Mouse (Mus musculus): Measurements from ENCODE around the gene Fggy. TPM values are rescaled to one million over a fixed set of nuclear protein-coding genes. Genes with fewer than 3 reads are reported as not detected.

Gene Fggy
- polyA plus RNA-seq, 2 experiments = 14.9 to 19.3 TPM

- Histone ChIP-seq H3K4me3 (ENCODE audit: insufficient read depth in 1 of 2, low read depth in 2 of 2, low read length in 2 of 2) (no peak overlapping the region), H3K9ac (replicated peaks) (no peak overlapping the region), H3K27ac (no peak overlapping the region), H3K36me3 (replicated peaks; ENCODE audit: control insufficient read depth, insufficient read depth, low read depth) (no peaks in the 10 kb centered on the region), H3K27me3 (ENCODE audit: control insufficient read depth, insufficient read depth, low read length) (no peaks in the 10 kb centered on the region), H3K9me3 (ENCODE audit: control insufficient read depth, low read length) (no peaks in the 10 kb centered on the region), H3K4me2 (ENCODE audit: low read depth) (no peak overlapping the region), H3K4me1 (replicated peaks; ENCODE audit: control insufficient read depth in 2 of 2, insufficient read depth in 2 of 2, low read length in 1 of 2) (no peaks in the 10 kb centered on the region)
- DNase-seq (ENCODE audit: low read depth in 3 of 3, low spot score in 3 of 3) (no peak), ATAC-seq (ENCODE audit: insufficient read depth) (no peak)
- 39% methylated on average over 2 of the region's 2 CpGs for WGBS (ENCODE audit: insufficient replicate concordance)
- TF ChIP-seq EP300 (IDR thresholded peaks at IDR 0.05; ENCODE audit: low read depth) = no peak
- no peak for TF ChIP-seq CTCF (IDR thresholded peaks at IDR 0.05; ENCODE audit: low read depth)
These were observed 220.5 kb downstream of the Fggy start for GRCm38 (mm10) chr4:95777839-95778238.

- no peak for DNase-seq (ENCODE audit: low read depth in 3 of 3, low spot score in 3 of 3)
- 58% methylated on average over 4 of the region's 4 CpGs for whole genome bisulfite sequencing (ENCODE audit: insufficient replicate concordance)
- no peak overlapping the region for H3K9ac ChIP-seq (replicated peaks)
- no peaks in the 10 kb centered on the region for H3K9me3 ChIP-seq (ENCODE audit: control insufficient read depth, low read length)
- H3K4me3 ChIP-seq (ENCODE audit: insufficient read depth in 1 of 2, low read depth in 2 of 2, low read length in 2 of 2) = no peak overlapping the region
- H3K4me1 ChIP-seq (replicated peaks; ENCODE audit: control insufficient read depth in 2 of 2, insufficient read depth in 2 of 2, low read length in 1 of 2) = no peaks in the 10 kb centered on the region
- ATAC-seq (ENCODE audit: insufficient read depth) = no peak
- no peaks in the 10 kb centered on the region for H3K36me3 ChIP-seq (replicated peaks; ENCODE audit: control insufficient read depth, insufficient read depth, low read depth)
- no peak overlapping the region for H3K4me2 ChIP-seq (ENCODE audit: low read depth)
- no peak for TF ChIP-seq EP300 (IDR thresholded peaks at IDR 0.05; ENCODE audit: low read depth)
- no peaks in the 10 kb centered on the region for H3K27me3 ChIP-seq (ENCODE audit: control insufficient read depth, insufficient read depth, low read length)
- no peak overlapping the region for H3K27ac ChIP-seq
These were observed 221.2 kb downstream of the Fggy start for GRCm38 (mm10) chr4:95778528-95778927.

GRCm38 (mm10) chr4:95784146-95784895 lies 227.0 kb downstream of the Fggy start:
- H3K27me3 ChIP-seq (ENCODE audit: control insufficient read depth, insufficient read depth, low read length) = no peaks in the 10 kb centered on the region
- ATAC-seq (ENCODE audit: insufficient read depth) = no peak
- no peak overlapping the region for H3K4me2 ChIP-seq (ENCODE audit: low read depth)
- no peak overlapping the region for H3K27ac ChIP-seq
- DNase-seq (ENCODE audit: low read depth in 3 of 3, low spot score in 3 of 3) = no peak
- no peaks in the 10 kb centered on the region for H3K36me3 ChIP-seq (replicated peaks; ENCODE audit: control insufficient read depth, insufficient read depth, low read depth)
- H3K4me1 ChIP-seq (replicated peaks; ENCODE audit: control insufficient read depth in 2 of 2, insufficient read depth in 2 of 2, low read length in 1 of 2) = no peaks in the 10 kb centered on the region
- TF ChIP-seq CTCF (IDR thresholded peaks at IDR 0.05; ENCODE audit: low read depth) (no peak), EP300 (IDR thresholded peaks at IDR 0.05; ENCODE audit: low read depth) (no peak)
- 53% methylated on average over 4 of the region's 4 CpGs for WGBS (ENCODE audit: insufficient replicate concordance)
- no peak overlapping the region for H3K9ac ChIP-seq (replicated peaks)
- H3K4me3 ChIP-seq (ENCODE audit: insufficient read depth in 1 of 2, low read depth in 2 of 2, low read length in 2 of 2) = no peak overlapping the region
- H3K9me3 ChIP-seq (ENCODE audit: control insufficient read depth, low read length) = no peaks in the 10 kb centered on the region

DNA sequence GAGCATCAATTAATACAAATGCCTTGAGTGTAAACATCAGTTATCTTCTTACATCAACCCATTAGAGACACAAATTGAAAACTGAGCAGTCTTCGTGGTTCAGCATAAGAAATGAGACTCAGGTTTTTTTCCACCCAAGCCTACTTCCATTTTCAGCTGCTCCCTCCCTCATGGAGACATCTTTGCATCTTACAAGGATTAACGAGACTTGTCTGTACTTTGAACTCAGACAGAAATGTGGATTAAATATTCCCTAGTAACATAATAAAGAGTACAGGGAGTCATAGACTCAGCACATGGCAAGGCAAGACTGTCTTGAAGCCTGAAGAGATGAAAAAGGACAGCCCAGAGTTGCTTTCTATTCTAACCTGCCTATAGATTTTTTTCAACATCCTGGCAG lies 230.3 kb downstream of the Fggy start:
- H3K36me3 ChIP-seq (replicated peaks; ENCODE audit: control insufficient read depth, insufficient read depth, low read depth) = no peaks in the 10 kb centered on the region
- no peak overlapping the region for H3K27ac ChIP-seq
- H3K4me3 ChIP-seq (ENCODE audit: insufficient read depth in 1 of 2, low read depth in 2 of 2, low read length in 2 of 2) = no peak overlapping the region
- H3K9ac ChIP-seq (replicated peaks) = no peak overlapping the region
- ATAC-seq (ENCODE audit: insufficient read depth) (no peak), DNase-seq (ENCODE audit: low read depth in 3 of 3, low spot score in 3 of 3) (no peak)
- WGBS (ENCODE audit: insufficient replicate concordance) = 28% methylated on average over 2 of the region's 2 CpGs
- H3K27me3 ChIP-seq (ENCODE audit: control insufficient read depth, insufficient read depth, low read length) = no peaks in the 10 kb centered on the region
- H3K9me3 ChIP-seq (ENCODE audit: control insufficient read depth, low read length) = no peaks in the 10 kb centered on the region
- H3K4me1 ChIP-seq (replicated peaks; ENCODE audit: control insufficient read depth in 2 of 2, insufficient read depth in 2 of 2, low read length in 1 of 2) = no peaks in the 10 kb centered on the region
- H3K4me2 ChIP-seq (ENCODE audit: low read depth) = no peak overlapping the region
- TF ChIP-seq CTCF (IDR thresholded peaks at IDR 0.05; ENCODE audit: low read depth) = no peak
- no peak for TF ChIP-seq EP300 (IDR thresholded peaks at IDR 0.05; ENCODE audit: low read depth)

DNA sequence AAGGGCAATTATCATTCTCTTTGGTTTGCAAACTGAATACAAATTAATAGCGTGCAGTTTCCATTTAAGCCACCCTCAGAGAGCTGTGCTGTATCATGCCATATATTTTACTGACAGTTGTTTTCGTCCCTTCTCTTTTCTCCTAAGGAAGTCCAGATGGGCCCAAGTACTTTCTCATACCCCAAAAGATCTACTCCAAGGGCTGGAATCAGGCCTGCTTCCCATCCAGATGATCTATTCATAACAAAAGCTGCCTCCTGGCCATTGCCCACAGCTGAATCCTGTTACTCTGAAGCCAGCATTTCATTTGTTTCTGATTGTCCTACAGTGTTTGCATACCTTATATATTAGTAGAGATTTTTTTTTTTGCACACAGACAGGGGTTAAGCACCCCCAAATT lies 231.6 kb downstream of the Fggy start:
- H3K9me3 ChIP-seq (ENCODE audit: control insufficient read depth, low read length) = no peaks in the 10 kb centered on the region
- H3K27me3 ChIP-seq (ENCODE audit: control insufficient read depth, insufficient read depth, low read length) = no peaks in the 10 kb centered on the region
- H3K4me2 ChIP-seq (ENCODE audit: low read depth) = no peak overlapping the region
- H3K9ac ChIP-seq (replicated peaks) = no peak overlapping the region
- TF ChIP-seq EP300 (IDR thresholded peaks at IDR 0.05; ENCODE audit: low read depth) (no peak), CTCF (IDR thresholded peaks at IDR 0.05; ENCODE audit: low read depth) (no peak)
- 61% methylated on average over 2 of the region's 2 CpGs for WGBS (ENCODE audit: insufficient replicate concordance)
- no peaks in the 10 kb centered on the region for H3K36me3 ChIP-seq (replicated peaks; ENCODE audit: control insufficient read depth, insufficient read depth, low read depth)
- no peak for ATAC-seq (ENCODE audit: insufficient read depth)
- no peak overlapping the region for H3K27ac ChIP-seq
- H3K4me1 ChIP-seq (replicated peaks; ENCODE audit: control insufficient read depth in 2 of 2, insufficient read depth in 2 of 2, low read length in 1 of 2) = peaks cover 0 to 2% of the 10 kb centered on the region in 2 experiments; a peak in 2 of 4 replicates
- H3K4me3 ChIP-seq (ENCODE audit: insufficient read depth in 1 of 2, low read depth in 2 of 2, low read length in 2 of 2) = no peak overlapping the region
- DNase-seq (ENCODE audit: low read depth in 3 of 3, low spot score in 3 of 3) = no peak

Data from liver, embryonic 14.5 days (tissue).